ENCODE assay signal across 8 mouse cellular contexts in genomic region chr4:136841056-136841455, GRCm38 (mm10). TPM values are rescaled to one million over a fixed set of nuclear protein-coding genes. Genes with fewer than 3 reads are reported as not detected.
DNase-seq lines count a peak whose midpoint lies in the region; ATAC-seq lines count a peak whose summit lies in the region.

No protein-coding gene starts in this region.

- H3K9ac ChIP-seq in hindbrain, embryonic 12.5 days = peak overlapping the region; percentile 38; the same call in 1 of the 2 replicates

- no peaks in the 10 kb centered on the region for H3K9me3 ChIP-seq in hindbrain, embryonic 12.5 days (replicated peaks)

- peak; percentile 73 for DNase-seq in R1 (ENCODE audit: low read depth, low spot score)
- DNase-seq in cerebellum, adult 18-20 months = peak; percentile 89 to 92
- peak; percentile 90 to 92 for DNase-seq in layer of hippocampus, postnatal 10 days (ENCODE audit: low spot score in 2 of 2)
- peak; percentile 83 for DNase-seq in lung, postnatal 36 days
- DNase-seq in retina, postnatal 1 day = peak; percentile 90
- peak; percentile 82 for DNase-seq in urinary bladder, postnatal 14 days (ENCODE audit: low spot score)

- ATAC-seq in frontal cortex, adult (ENCODE audit: low TSS enrichment) = peak; percentile 61; the same call in 1 of the 2 replicates
- peak; percentile 49 for ATAC-seq in hindbrain, embryonic 12.5 days (ENCODE audit: low FRiP score)

- H3K36me3 ChIP-seq in hindbrain, embryonic 12.5 days = no peaks in the 10 kb centered on the region

- H3K27ac ChIP-seq in hindbrain, embryonic 12.5 days = no peak overlapping the region

- H3K27me3 ChIP-seq in hindbrain, embryonic 12.5 days = no peaks in the 10 kb centered on the region

- no peak overlapping the region for H3K4me3 ChIP-seq in hindbrain, embryonic 12.5 days

- WGBS in hindbrain, embryonic 12.5 days = 5% methylated on average over 5 of the region's 5 CpGs

- H3K4me2 ChIP-seq in hindbrain, embryonic 12.5 days (replicated peaks) = no peak overlapping the region

- H3K4me1 ChIP-seq in hindbrain, embryonic 12.5 days = peaks cover 40% of the 10 kb centered on the region

RNA-seq across cellular contexts. Expression of gene Ephb2, which starts 5.3 kb away (rescaled TPM):
- 25.4 and 30.8 TPM in 2 replicates for polyA plus RNA-seq in hindbrain, embryonic 12.5 days (2016; fragmentation: Nextera tagmentation; extraction: Ambion mirVana)
- total RNA-seq in layer of hippocampus, postnatal 10 days (2021) = 10 to 100 TPM; 55.1 to 57.0 TPM

RNA-seq across cellular contexts. Expression of gene C1qb, which starts 44.9 kb away (rescaled TPM):
- polyA plus RNA-seq in hindbrain, embryonic 12.5 days (2016; fragmentation: Nextera tagmentation; extraction: Ambion mirVana) = 31.6 and 34.9 TPM in 2 replicates
- 10 to 100 TPM; 32.3 to 35.4 TPM for total RNA-seq in layer of hippocampus, postnatal 10 days (2021)

RNA-seq across cellular contexts. Expression of gene C1qc, which starts 51.8 kb away (rescaled TPM):
- 19.7 and 20.3 TPM in 2 replicates for polyA plus RNA-seq in hindbrain, embryonic 12.5 days (2016; fragmentation: Nextera tagmentation; extraction: Ambion mirVana)
- total RNA-seq in layer of hippocampus, postnatal 10 days (2021) = 10 to 100 TPM; 33.6 to 33.7 TPM

RNA-seq across cellular contexts. Expression of gene C1qa, which starts 57.5 kb away (rescaled TPM):
- 14.6 and 17.8 TPM in 2 replicates for polyA plus RNA-seq in hindbrain, embryonic 12.5 days (2016; fragmentation: Nextera tagmentation; extraction: Ambion mirVana)
- 10 to 100 TPM; 30.6 to 32.0 TPM for total RNA-seq in layer of hippocampus, postnatal 10 days (2021)
